Mouse (Mus musculus) CH12.LX (cell line): ENCODE measurements around the gene Ctc1. TPM values are rescaled to one million over a fixed set of nuclear protein-coding genes. Genes with fewer than 3 reads are reported as not detected.

Source experiments
- DNase-seq: peaks from one replicate; pipeline ENCODE4 v3.0.0-alpha.2; 2013; ENCODE audit errors: extremely low read depth
- H3K27ac ChIP-seq: 2 replicates; pipeline ENCODE4 v1.5.1; 2012; ENCODE audit warnings: low read depth, mild to moderate bottlenecking, control low read depth, moderate library complexity; ENCODE audit not compliant: insufficient read depth
- H3K27me3 ChIP-seq: replicated peaks from 2 replicates; pipeline ENCODE3; 2012; ENCODE audit warnings: inconsistent platforms
- H3K36me3 ChIP-seq, 2 experiments: replicated peaks in 1 of 2; 2 replicates each; pipeline versions ENCODE3 to v1.6.1; 2012; ENCODE audit warnings: inconsistent platforms in 1 of 2, low read length in 1 of 2, mild to moderate bottlenecking in 1 of 2, mixed read lengths in 1 of 2, moderate library complexity in 1 of 2; ENCODE audit not compliant: control insufficient read depth in 1 of 2, insufficient read depth in 1 of 2
- H3K4me1 ChIP-seq, 2 experiments: 2 replicates each; pipeline ENCODE4 v1.6.1; 2012; ENCODE audit warnings: inconsistent platforms in 1 of 2, moderate library complexity in 1 of 2; ENCODE audit not compliant: insufficient read depth in 2 of 2, control insufficient read depth in 1 of 2
- H3K4me2 ChIP-seq: 2 replicates; pipeline ENCODE4 v1.6.1; 2012; ENCODE audit warnings: low read depth, mild to moderate bottlenecking, control low read depth; ENCODE audit not compliant: poor library complexity, insufficient read depth, severe bottlenecking
- H3K4me3 ChIP-seq, 3 experiments: fragments of 150-350 bp in 1 of 3; sonication (generic) in 1 of 3; replicated peaks in 1 of 3; 2 replicates each; pipeline versions ENCODE3 to v1.5.1; 2011 to 2012; ENCODE audit warnings: low read depth in 2 of 3, low read length in 2 of 3, mild to moderate bottlenecking in 2 of 3, moderate library complexity in 2 of 3, control low read depth in 1 of 3, improper control_type of control experiment in 1 of 3, inconsistent platforms in 1 of 3, mixed read lengths in 1 of 3; ENCODE audit not compliant: poor library complexity in 1 of 3
- H3K79me2 ChIP-seq: replicated peaks from 2 replicates; pipeline ENCODE4 v1.6.1; 2012; ENCODE audit warnings: mild to moderate bottlenecking, moderate library complexity; ENCODE audit not compliant: control insufficient read depth, poor library complexity, insufficient read depth, severe bottlenecking; ENCODE audit errors: extremely low read depth
- H3K9ac ChIP-seq: 2 replicates; pipeline ENCODE4 v1.6.1; 2012; ENCODE audit warnings: low read depth, mild to moderate bottlenecking, control low read depth, moderate library complexity; ENCODE audit not compliant: insufficient read depth
- H3K9me3 ChIP-seq: replicated peaks from 2 replicates; pipeline ENCODE3; 2012; ENCODE audit warnings: low read length, inconsistent platforms, mixed read lengths
- BHLHE40 ChIP-seq: IDR thresholded peaks from 2 replicates; pipeline ENCODE4 v1.6.1; 2011; ENCODE audit warnings: mild to moderate bottlenecking, low read depth, low read length, improper control_type of control experiment
- CHD1 ChIP-seq: IDR thresholded peaks from 2 replicates; pipeline ENCODE4 v1.6.1; 2012; ENCODE audit warnings: low read depth, low read length, improper control_type of control experiment, inconsistent platforms
- CHD2 ChIP-seq: IDR thresholded peaks from 2 replicates; pipeline ENCODE4 v1.6.1; 2011; ENCODE audit warnings: low read length, improper control_type of control experiment
- CTCF ChIP-seq, 2 experiments: IDR thresholded peaks in 1 of 2; conservative IDR thresholded peaks in 1 of 2; 2 replicates each; pipeline ENCODE4 v1.5.1; 2011 to 2012; ENCODE audit warnings: low read depth in 2 of 2, low read length in 2 of 2, improper control_type of control experiment in 1 of 2, inconsistent platforms in 1 of 2, mild to moderate bottlenecking in 1 of 2, moderate library complexity in 1 of 2
- E2F4 ChIP-seq: IDR thresholded peaks from 2 replicates; pipeline ENCODE4 v1.6.1; 2011; ENCODE audit warnings: low read depth, low read length, improper control_type of control experiment; ENCODE audit not compliant: insufficient replicate concordance
- ELF1 ChIP-seq: IDR thresholded peaks from 2 replicates; pipeline ENCODE4 v1.6.1; 2014; ENCODE audit warnings: low read depth, mild to moderate bottlenecking, inconsistent platforms, low read length, improper control_type of control experiment
- EP300 ChIP-seq: IDR thresholded peaks from 2 replicates; pipeline ENCODE4 v1.6.1; 2011; ENCODE audit warnings: low read length, improper control_type of control experiment
- ETS1 ChIP-seq: conservative IDR thresholded peaks from 2 replicates; pipeline ENCODE4 v1.6.1; 2012; ENCODE audit warnings: low read depth, mild to moderate bottlenecking, inconsistent platforms, low read length, improper control_type of control experiment, moderate library complexity
- GABPA ChIP-seq: IDR thresholded peaks from 2 replicates; pipeline ENCODE4 v1.6.1; 2012; ENCODE audit warnings: low read depth, low read length, improper control_type of control experiment, inconsistent platforms; ENCODE audit not compliant: insufficient replicate concordance
- HCFC1 ChIP-seq: IDR thresholded peaks from 2 replicates; pipeline ENCODE4 v1.6.1; 2012; ENCODE audit warnings: low read depth, mild to moderate bottlenecking, inconsistent platforms, low read length, improper control_type of control experiment
- IRF4 ChIP-seq: IDR thresholded peaks from 2 replicates; pipeline ENCODE4 v1.6.1; 2014; ENCODE audit warnings: low read depth, mild to moderate bottlenecking, inconsistent platforms, low read length, improper control_type of control experiment
- JUN ChIP-seq: IDR thresholded peaks from 2 replicates; pipeline ENCODE4 v1.6.1; 2011; ENCODE audit warnings: low read depth, mild to moderate bottlenecking, low read length, improper control_type of control experiment, moderate library complexity; ENCODE audit not compliant: insufficient read depth
- JUND ChIP-seq: conservative IDR thresholded peaks from 2 replicates; pipeline ENCODE4 v1.6.1; 2011; ENCODE audit warnings: low read depth, low read length, improper control_type of control experiment
- KAT2A ChIP-seq: IDR thresholded peaks from 2 replicates; pipeline ENCODE4 v1.6.1; 2012; ENCODE audit warnings: low read length, improper control_type of control experiment, inconsistent platforms; ENCODE audit not compliant: insufficient replicate concordance
- MAFK ChIP-seq: IDR thresholded peaks from 2 replicates; pipeline ENCODE4 v1.6.1; 2011; ENCODE audit warnings: low read length, improper control_type of control experiment; ENCODE audit not compliant: insufficient replicate concordance
- MAX ChIP-seq: IDR thresholded peaks from 2 replicates; pipeline ENCODE4 v1.6.1; 2011; ENCODE audit warnings: low read length, improper control_type of control experiment
- MAZ ChIP-seq: IDR thresholded peaks from 2 replicates; pipeline ENCODE4 v1.6.1; 2012; ENCODE audit warnings: low read depth, mild to moderate bottlenecking, inconsistent platforms, low read length, improper control_type of control experiment, moderate library complexity
- MEF2A ChIP-seq: IDR thresholded peaks from 2 replicates; pipeline ENCODE4 v1.6.1; 2014; ENCODE audit warnings: low read depth, mild to moderate bottlenecking, inconsistent platforms, low read length, improper control_type of control experiment, borderline replicate concordance
- MXI1 ChIP-seq: IDR thresholded peaks from 2 replicates; pipeline ENCODE4 v1.6.1; 2011; ENCODE audit warnings: mild to moderate bottlenecking, low read depth, low read length, improper control_type of control experiment
- MYC ChIP-seq: IDR thresholded peaks from 2 replicates; pipeline ENCODE4 v1.6.1; 2011; ENCODE audit warnings: low read depth, mild to moderate bottlenecking, improper control_type of control experiment, low read length
- NELFE ChIP-seq: IDR thresholded peaks from 2 replicates; pipeline ENCODE4 v1.6.1; 2011; ENCODE audit warnings: low read depth, low read length, improper control_type of control experiment
- NRF1 ChIP-seq: IDR thresholded peaks from 2 replicates; pipeline ENCODE4 v1.6.1; 2014; ENCODE audit warnings: low read depth, mild to moderate bottlenecking, inconsistent platforms, low read length, improper control_type of control experiment, moderate library complexity
- PAX5 ChIP-seq: IDR thresholded peaks from 2 replicates; pipeline ENCODE4 v1.6.1; 2012; ENCODE audit warnings: low read length, inconsistent platforms, mixed read lengths
- POLR2A ChIP-seq: IDR thresholded peaks from 2 replicates; pipeline ENCODE4 v1.6.1; 2011; ENCODE audit warnings: low read depth, mild to moderate bottlenecking, improper control_type of control experiment, low read length
- POLR2AphosphoS2 ChIP-seq: IDR thresholded peaks from 2 replicates; pipeline ENCODE4 v1.6.1; 2011; ENCODE audit warnings: low read depth, low read length, improper control_type of control experiment
- RAD21 ChIP-seq: IDR thresholded peaks from 2 replicates; pipeline ENCODE4 v1.6.1; 2011; ENCODE audit warnings: low read depth, mild to moderate bottlenecking, low read length, improper control_type of control experiment, moderate library complexity
- RCOR1 ChIP-seq: conservative IDR thresholded peaks from 2 replicates; pipeline ENCODE4 v1.6.1; 2012; ENCODE audit warnings: low read depth, mild to moderate bottlenecking, inconsistent platforms, low read length, improper control_type of control experiment
- SIN3A ChIP-seq: IDR thresholded peaks from 2 replicates; pipeline ENCODE4 v1.6.1; 2012; ENCODE audit warnings: low read length, improper control_type of control experiment, inconsistent platforms
- SMC3 ChIP-seq: IDR thresholded peaks from 2 replicates; pipeline ENCODE4 v1.6.1; 2011; ENCODE audit warnings: low read depth, low read length, improper control_type of control experiment
- TBP ChIP-seq: conservative IDR thresholded peaks from 2 replicates; pipeline ENCODE4 v1.6.1; 2011; ENCODE audit warnings: low read depth, low read length, improper control_type of control experiment
- TCF12 ChIP-seq: IDR thresholded peaks from 2 replicates; pipeline ENCODE4 v1.6.1; 2014; ENCODE audit warnings: low read depth, mild to moderate bottlenecking, inconsistent platforms, low read length, improper control_type of control experiment
- UBTF ChIP-seq: IDR thresholded peaks from 2 replicates; pipeline ENCODE4 v1.6.1; 2012; ENCODE audit warnings: low read depth, mild to moderate bottlenecking, inconsistent platforms, low read length, improper control_type of control experiment, moderate library complexity
- USF1 ChIP-seq: IDR thresholded peaks from 2 replicates; pipeline ENCODE4 v1.6.1; 2014; ENCODE audit warnings: low read depth, mild to moderate bottlenecking, inconsistent platforms, low read length, improper control_type of control experiment
- USF2 ChIP-seq: conservative IDR thresholded peaks from 2 replicates; pipeline ENCODE4 v1.6.1; 2011; ENCODE audit warnings: low read depth, low read length, improper control_type of control experiment
- ZC3H11A ChIP-seq: IDR thresholded peaks from 2 replicates; pipeline ENCODE4 v1.6.1; 2012; ENCODE audit warnings: low read depth, mild to moderate bottlenecking, inconsistent platforms, low read length, improper control_type of control experiment
- ZKSCAN1 ChIP-seq: IDR thresholded peaks from 2 replicates; pipeline ENCODE4 v1.6.1; 2012; ENCODE audit warnings: low read depth, inconsistent platforms, low read length, improper control_type of control experiment, borderline replicate concordance
- ZMIZ1 ChIP-seq: IDR thresholded peaks from 2 replicates; pipeline ENCODE4 v1.6.1; 2012; ENCODE audit warnings: low read depth, mild to moderate bottlenecking, inconsistent platforms, low read length, improper control_type of control experiment
- ZNF384 ChIP-seq: IDR thresholded peaks from 2 replicates; pipeline ENCODE4 v1.6.1; 2012; ENCODE audit warnings: low read depth, low read length, improper control_type of control experiment, inconsistent platforms
- dilution Hi-C: fragments of 300-500 bp; cut with MboI; formaldehyde crosslinking; loops from 2 replicates; pipeline ENCODE4 v1.14.3; 2020; ENCODE audit warnings: low sequenced_read_pairs; ENCODE audit not compliant: extremely low pct_unique_long_range_greater_than_20kb, extremely low pct_ligation_motif_present
- in situ Hi-C: fragments of 300-500 bp; cut with MboI; formaldehyde crosslinking; loops from 3 replicates; pipeline ENCODE4 v1.14.3; 2019; ENCODE audit warnings: low sequenced_read_pairs, low pct_ligation_motif_present, low pct_unique_long_range_greater_than_20kb, mixed read lengths
- polyA plus RNA-seq: library from polyadenylated mRNA; unstranded; fragments of >175 nt; gene quantifications from 2 replicates; pipeline ENCODE4 v1.2.1, GENCODE M21; 2012; ENCODE audit warnings: low read depth; ENCODE audit not compliant: insufficient read length
- total RNA-seq, 2 experiments: library from RNA; depleted of rRNA; stranded (reverse); fragments of 300-350 nt in 1 of 2; fragments of >200 nt in 1 of 2; gene quantifications; 2 replicates each; pipeline ENCODE4 v1.2.3; 2012 to 2014

Gene Ctc1
- total and polyA plus RNA-seq, 3 experiments: 20.5 to 69.8 (median 44.8) TPM

DNA sequence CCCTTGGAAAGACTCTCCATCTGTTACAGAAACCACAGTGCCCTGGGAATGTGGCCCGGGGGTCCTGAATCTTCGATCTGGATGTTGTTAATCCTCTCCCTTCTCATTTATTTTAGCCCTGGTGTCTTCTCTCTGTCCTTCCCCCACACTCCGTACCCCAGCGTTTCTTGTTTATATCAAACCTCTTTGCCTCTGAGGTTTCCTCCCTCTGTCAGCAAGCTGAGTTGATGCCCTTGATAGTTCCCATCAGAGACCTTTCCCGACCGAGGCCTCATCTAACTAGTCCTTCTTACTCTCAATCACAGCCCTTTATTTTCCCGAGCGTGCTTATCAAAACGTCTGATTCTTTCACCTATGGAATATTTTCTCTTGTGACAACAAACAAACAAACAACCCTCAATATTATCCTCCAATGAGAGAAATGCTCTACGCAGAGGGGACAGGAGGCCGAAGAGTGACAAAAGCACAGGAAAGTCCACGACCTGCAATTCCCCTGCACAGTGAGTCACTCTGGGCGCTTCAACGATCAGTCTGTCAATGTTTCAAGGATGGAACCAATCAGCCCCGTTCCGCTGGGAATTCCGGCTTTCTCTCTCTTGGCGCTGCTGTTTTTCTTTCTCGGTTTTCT lies 43.1 kb downstream of the Ctc1 start:
- peak overlapping the region; percentile 96 for H3K4me2 ChIP-seq
- peak; percentile 54 for TF ChIP-seq CHD2
- TF ChIP-seq RCOR1: no peak
- no peak for TF ChIP-seq GABPA
- peak; percentile 56; the same call in 1 of the 2 replicates for TF ChIP-seq MAX
- TF ChIP-seq CHD1: peak; percentile 74; the same call in 1 of the 2 replicates
- no peak for TF ChIP-seq ZKSCAN1
- TF ChIP-seq MAFK: no peak
- no peak for TF ChIP-seq RAD21
- 0 out of 2 replicates have a peak, but pooled peaks have one; percentile 16 for TF ChIP-seq MYC
- no peak for TF ChIP-seq UBTF
- no peak for TF ChIP-seq PAX5
- no peak; the same call in 1 of the 2 replicates for TF ChIP-seq MXI1
- TF ChIP-seq KAT2A: no peak
- no peak for TF ChIP-seq CTCF (conservative IDR thresholded peaks at IDR 0.05 in 1 of 2, IDR thresholded peaks at IDR 0.05 in 1 of 2; ENCODE audit: low read depth in 2 of 2, low read length in 2 of 2)
- TF ChIP-seq ETS1: no peak
- no peak for TF ChIP-seq POLR2A
- TF ChIP-seq USF1: no peak
- no peak for TF ChIP-seq E2F4
- TF ChIP-seq SMC3: no peak
- TF ChIP-seq NRF1: no peak
- no peak for TF ChIP-seq POLR2AphosphoS2
- no peak for TF ChIP-seq USF2
- no peak for TF ChIP-seq JUND
- no peak for TF ChIP-seq JUN
- TF ChIP-seq TCF12: no peak
- no peak for TF ChIP-seq ELF1
- TF ChIP-seq HCFC1: no peak
- no peak for TF ChIP-seq ZNF384
- TF ChIP-seq NELFE: no peak
- 0 out of 2 replicates have a peak, but pooled peaks have one; percentile 22 for TF ChIP-seq EP300
- no peak for TF ChIP-seq MEF2A
- TF ChIP-seq SIN3A: no peak; the same call in 1 of the 2 replicates
- TF ChIP-seq TBP: no peak
- no peak for TF ChIP-seq ZC3H11A
- TF ChIP-seq MAZ: no peak
- TF ChIP-seq ZMIZ1: no peak
- TF ChIP-seq BHLHE40: no peak; the same call in 1 of the 2 replicates
- TF ChIP-seq IRF4: peak; percentile 9; the same call in 1 of the 2 replicates
- no peak for DNase-seq
- no peaks in the 10 kb centered on the region; the same call in none of the 2 replicates for H3K79me2 ChIP-seq
- peaks cover 0 to 31% of the 10 kb centered on the region in 2 experiments; a peak in 2 of 4 replicates for H3K4me1 ChIP-seq
- peaks cover 0 to 16% of the 10 kb centered on the region in 2 experiments for H3K36me3 ChIP-seq
- H3K27me3 ChIP-seq: peaks cover 3% of the 10 kb centered on the region
- no peaks in the 10 kb centered on the region for H3K9me3 ChIP-seq
- H3K4me3 ChIP-seq: peak overlapping the region; percentile 71 to 87 (median 79)
- in situ Hi-C loops (no loop called here), dilution Hi-C loops (no loop called here)
- no peak overlapping the region for H3K27ac ChIP-seq
- peak overlapping the region; percentile 92 for H3K9ac ChIP-seq
